Mouse (Mus musculus) lung, embryonic 14.5 days (tissue): ENCODE data around the gene Vmn1r83. TPM values are rescaled to one million over a fixed set of nuclear protein-coding genes. Genes with fewer than 3 reads are reported as not detected.

ENCODE experiments used
- ATAC-seq: fragments of 200-750 bp; cut with Nextera tagmentation; 2 replicates; pipeline ENCODE4 v1.8.0; 2017; ENCODE audit warnings: mild to moderate bottlenecking, moderate TSS enrichment, moderate library complexity; ENCODE audit not compliant: insufficient read depth
- DNase-seq: peaks from one replicate; pipeline ENCODE4 v3.0.0-alpha.2; 2015
- H3K27ac ChIP-seq: fragments of 300-500 bp; sonication (generic); 2 replicates; pipeline ENCODE4 v1.5.1; 2014; ENCODE audit warnings: low read depth, mild to moderate bottlenecking, moderate library complexity
- H3K27me3 ChIP-seq: fragments of 300-500 bp; sonication (generic); 2 replicates; pipeline ENCODE4 v1.6.1; 2014; ENCODE audit warnings: low read length, control low read depth; ENCODE audit not compliant: insufficient read depth
- H3K36me3 ChIP-seq: fragments of 300-500 bp; sonication (generic); 2 replicates; pipeline ENCODE4 v1.6.1; 2014; ENCODE audit warnings: control low read depth; ENCODE audit not compliant: insufficient read depth
- H3K4me1 ChIP-seq: fragments of 300-500 bp; sonication (generic); 2 replicates; pipeline ENCODE4 v1.6.1; 2014; ENCODE audit warnings: antibody characterized with exemption, control low read depth; ENCODE audit not compliant: insufficient read depth
- H3K4me2 ChIP-seq: fragments of 300-500 bp; sonication (generic); 2 replicates; pipeline ENCODE4 v1.6.1; 2014; ENCODE audit warnings: mild to moderate bottlenecking
- H3K4me3 ChIP-seq: fragments of 300-500 bp; sonication (generic); 2 replicates; pipeline ENCODE4 v1.5.1; 2014; ENCODE audit warnings: low read depth, low read length
- H3K9ac ChIP-seq: fragments of 300-500 bp; sonication (generic); 2 replicates; pipeline ENCODE4 v1.6.1; 2014
- H3K9me3 ChIP-seq: fragments of 300-500 bp; sonication (generic); 2 replicates; pipeline ENCODE4 v1.6.1; 2016; ENCODE audit warnings: low read depth, low read length, control low read depth
- CTCF ChIP-seq: IDR thresholded peaks from 2 replicates; pipeline ENCODE4 v1.5.1; 2016; ENCODE audit warnings: antibody characterized with exemption, low read depth
- WGBS: fragments of 180-500 bp; shearing (Covaris S2); extraction: QIAGEN DNeasy Blood & Tissue Kit; methylation state at CpG from one replicate; pipeline ENCODE4 v1.1.7; 2014; 5-methylcytosine and 5-hydroxymethylcytosine counted together
- microRNA-seq: library from miRNA; unstranded; fragments of <30 nt; microRNA quantifications from one replicate; pipeline ENCODE4, GENCODE M21; 2016; ENCODE audit warnings: borderline number of aligned reads
- polyA plus RNA-seq: library from polyadenylated mRNA; unstranded; fragments of >200 nt; fragmentation: Nextera tagmentation; extraction: Ambion mirVana; gene quantifications from 2 replicates; pipeline ENCODE4 v1.2.1, GENCODE M21; 2014

The Vmn1r83 gene
- not detected in 2 replicates for polyA plus RNA-seq

GRCm38 (mm10) chr7:12329381-12329780 is at the start of gene Vmn1r83:
Gene Vmn1r83, minus strand, starts transcription at chr7:12329481.
- no peaks in the 10 kb centered on the region for H3K4me1 ChIP-seq
- no peaks in the 10 kb centered on the region for H3K27me3 ChIP-seq
- no peak for TF ChIP-seq CTCF
- H3K9ac ChIP-seq = no peak within 1 kb of the TSS
- no peak within 1 kb of the TSS for H3K4me3 ChIP-seq
- H3K36me3 ChIP-seq = no peaks in the 10 kb centered on the region
- DNase-seq (no peak), ATAC-seq (no peak)
- no peak within 1 kb of the TSS for H3K27ac ChIP-seq
- no peaks in the 10 kb centered on the region; the same call in 1 of the 2 replicates for H3K9me3 ChIP-seq
- no peak within 1 kb of the TSS for H3K4me2 ChIP-seq
- 76% methylated on average over 2 of the region's 2 CpGs for WGBS

GRCm38 (mm10) chr7:12369173-12369572 is 39.9 kb upstream of the Vmn1r83 start, which contains the start of gene Vmn1r84:
Gene Vmn1r84, minus strand, starts transcription at chr7:12369273.
- no peak for ATAC-seq
- 42% methylated on average over 1 of the region's 1 CpGs for WGBS
- no peak for TF ChIP-seq CTCF

GRCm38 (mm10) chr7:12300130-12300529 is 29.2 kb downstream of the Vmn1r83 start, which contains the start of gene Vmn1r82:
Gene Vmn1r82, plus strand, starts transcription at chr7:12300430.
- no peaks in the 10 kb centered on the region for H3K27me3 ChIP-seq
- H3K36me3 ChIP-seq = no peaks in the 10 kb centered on the region
- no peaks in the 10 kb centered on the region for H3K9me3 ChIP-seq
- no peak within 1 kb of the TSS for H3K4me2 ChIP-seq
- DNase-seq (no peak), ATAC-seq (no peak)
- no peak within 1 kb of the TSS for H3K27ac ChIP-seq
- TF ChIP-seq CTCF = no peak
- no peaks in the 10 kb centered on the region for H3K4me1 ChIP-seq
- no peak within 1 kb of the TSS for H3K4me3 ChIP-seq
- WGBS = 46% methylated on average over 2 of the region's 2 CpGs
- H3K9ac ChIP-seq = no peak within 1 kb of the TSS

More at GRCm38 (mm10) chr7:12369173-12369572, 39.9 kb upstream of the Vmn1r83 start, which contains the start of gene Vmn1r84:
- H3K9ac ChIP-seq = no peak within 1 kb of the TSS
- no peak within 1 kb of the TSS for H3K27ac ChIP-seq
- no peaks in the 10 kb centered on the region for H3K36me3 ChIP-seq
- no peak within 1 kb of the TSS for H3K4me3 ChIP-seq
- no peaks in the 10 kb centered on the region for H3K4me1 ChIP-seq
- H3K27me3 ChIP-seq = no peaks in the 10 kb centered on the region
- no peak within 1 kb of the TSS for H3K4me2 ChIP-seq
- DNase-seq = no peak
- no peaks in the 10 kb centered on the region for H3K9me3 ChIP-seq

Small RNA genes within 50 kb of the gene (microRNA-seq; reads per million reads assigned to microRNA genes)
- not detected for gene Gm23521

Other genes starting within 250 kb of the Vmn1r83 start
- not detected in 2 replicates for gene Vmn1r78, start 179.2 kb downstream of the Vmn1r83 start, polyA plus RNA-seq
- not detected in 2 replicates for gene Vmn1r79, start 158.2 kb downstream of the Vmn1r83 start, polyA plus RNA-seq
- not detected in 2 replicates for gene Vmn1r80, start 140.2 kb downstream of the Vmn1r83 start, polyA plus RNA-seq
- not detected in 2 replicates for gene Vmn1r81, start 61.2 kb downstream of the Vmn1r83 start, polyA plus RNA-seq
- gene Vmn1r82, start 29.1 kb downstream of the Vmn1r83 start, polyA plus RNA-seq = not detected in 2 replicates
- not detected in 2 replicates for gene Vmn1r84, start 39.8 kb upstream of the Vmn1r83 start, polyA plus RNA-seq
- 4.1 and 4.5 TPM in 2 replicates for gene Zfp551, start 93.3 kb upstream of the Vmn1r83 start, polyA plus RNA-seq
- 27.6 and 28.9 TPM in 2 replicates for gene Zfp606, start 148.8 kb upstream of the Vmn1r83 start, polyA plus RNA-seq
- not detected in 2 replicates for gene 2900092C05Rik, start 183.0 kb upstream of the Vmn1r83 start, polyA plus RNA-seq